Mouse (Mus musculus) heart, postnatal 14 days (tissue): Measurements from ENCODE around the gene Uba1y. TPM values are rescaled to one million over a fixed set of nuclear protein-coding genes. Genes with fewer than 3 reads are reported as not detected.
A peak's percentile ranks its signal among the peaks of the same experiment; 100 is the strongest.
"Not testable (repeated sequence)": the region's sequence is repeated elsewhere in the genome, so short reads cannot be mapped to it uniquely, and the experiment has no call there.

Source experiments
- DNase-seq, 2 experiments: peaks; one replicate each; pipeline ENCODE4 v3.0.0; 2021 to 2022
- intact Hi-C: fragments of 180-260 bp; cut with DNase I; formaldehyde crosslinking; loops from one replicate; pipeline ENCODE4 v1.15.1; 2025
- long read RNA-seq, 2 experiments: library from polyadenylated mRNA; stranded (forward); transcript quantifications; one replicate each; pipeline ENCODE4 v2.0.0; 2021
- total RNA-seq, 2 experiments: library from RNA; stranded (reverse); gene quantifications; 2 replicates each; pipeline ENCODE4 v1.2.3; 2021

The Uba1y gene
- total RNA-seq, result not detected
- long read RNA-seq, experiment 1, result 0 reads
- long read RNA-seq, experiment 2, result 0 reads

DNA sequence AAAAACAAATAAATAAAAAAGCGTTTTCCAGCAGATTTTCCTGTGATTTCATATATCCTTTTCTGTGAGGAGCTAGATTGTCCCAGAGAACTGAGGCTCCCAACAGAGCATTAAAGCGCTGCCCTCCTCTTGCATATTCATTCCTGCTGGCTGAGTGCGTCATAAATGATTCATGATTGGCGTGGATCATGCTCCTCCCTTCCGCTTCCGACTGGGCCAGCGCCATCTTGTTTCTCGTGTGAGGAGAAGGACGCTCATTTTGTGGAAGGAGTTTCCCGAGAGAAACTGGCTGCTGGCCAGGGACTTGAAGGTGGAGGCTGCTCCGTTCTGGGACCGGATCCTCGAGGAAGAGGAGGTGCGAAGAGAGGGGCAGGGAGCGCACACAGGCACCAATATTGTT is at the start of gene Uba1y:
TSS of gene Uba1y (plus strand) at position 254 of the 400 bp plus-strand sequence.
- intact Hi-C loops, result no loop called here
- DNase-seq, result no peak

DNA sequence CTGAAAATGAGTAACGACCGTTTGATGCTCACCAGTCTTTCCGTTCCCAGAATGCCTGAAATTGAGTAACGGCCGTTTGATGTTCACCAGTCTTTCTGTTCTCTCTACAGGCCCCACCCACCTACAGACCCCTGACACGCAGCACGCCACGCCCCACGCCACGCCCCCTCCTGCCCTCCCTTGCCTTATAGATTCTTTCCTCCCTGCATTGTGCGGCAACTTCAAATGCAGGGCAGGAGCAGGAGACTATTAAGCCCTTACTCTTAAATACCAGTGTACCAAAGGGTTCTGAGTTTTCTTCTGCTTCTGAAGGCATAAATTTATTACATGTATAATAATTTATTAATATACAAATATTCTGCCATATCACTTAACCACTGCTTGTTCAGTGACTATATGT is 21.1 kb upstream of the Uba1y start, which contains the start of gene Zfy1:
TSS of gene Zfy1 (minus strand) at position 101 of the 400 bp plus-strand sequence.
- DNase-seq, intact Hi-C loops: not testable (repeated sequence)

DNA sequence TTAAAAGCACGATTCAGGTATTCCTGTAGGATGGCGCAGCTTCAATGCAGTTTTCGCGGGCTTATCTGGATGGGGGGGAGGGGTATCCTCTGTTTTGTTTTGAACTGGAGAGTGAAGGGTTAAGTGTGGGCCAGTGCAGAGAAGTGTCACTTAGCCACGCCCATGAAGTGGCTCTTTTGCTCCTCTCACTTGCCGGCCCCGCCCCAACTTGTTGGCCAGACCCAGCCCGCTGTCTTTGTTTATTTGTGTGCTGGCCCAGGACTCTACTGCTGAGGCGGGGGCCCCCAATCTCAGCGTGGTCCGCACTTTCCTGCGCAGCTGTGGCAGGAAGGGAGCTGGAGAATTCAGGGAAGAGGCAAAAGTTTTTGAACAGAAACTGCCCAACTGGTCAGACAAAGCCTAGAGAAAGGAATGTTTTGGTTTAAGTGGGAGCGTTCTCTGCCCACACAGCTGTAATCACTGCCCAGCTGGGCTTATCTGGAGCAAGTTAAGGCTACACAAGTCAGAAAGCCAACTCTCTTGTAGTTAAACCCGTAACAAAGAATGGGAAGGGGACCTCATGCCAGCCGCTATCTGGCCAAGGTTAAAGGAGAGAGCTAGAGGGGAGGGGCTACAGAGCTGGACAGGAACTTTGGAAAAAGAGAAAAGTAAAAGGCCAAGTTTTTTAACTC is 9.3 kb upstream of the Uba1y start:
- peak in 1 of 2 experiments; percentile 6 for DNase-seq

DNA sequence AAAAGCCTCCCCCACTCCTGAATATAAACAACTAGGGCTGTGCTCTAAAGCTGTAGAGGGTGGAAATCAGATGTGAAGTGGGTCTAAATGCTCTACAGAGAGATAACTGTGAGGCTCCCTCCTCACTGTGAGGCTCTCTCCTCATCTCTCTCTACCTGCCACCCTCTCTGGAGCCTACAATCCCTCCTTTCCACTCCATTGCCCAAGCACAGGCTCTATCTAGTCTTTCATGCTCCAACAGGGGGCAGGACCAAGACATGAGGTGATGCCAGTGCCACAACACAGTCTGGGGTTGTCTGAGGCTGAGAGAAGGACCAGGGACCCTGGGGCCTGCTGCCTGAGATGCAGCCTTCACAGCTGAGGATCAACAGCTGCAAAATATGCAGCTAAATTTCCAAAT is 54.0 kb downstream of the Uba1y start:
- DNase-seq, result no peak
- intact Hi-C loops, result no loop called here

More for the DNA sequence above, 9.3 kb upstream of the Uba1y start:
- intact Hi-C loops, result no loop called here

DNA sequence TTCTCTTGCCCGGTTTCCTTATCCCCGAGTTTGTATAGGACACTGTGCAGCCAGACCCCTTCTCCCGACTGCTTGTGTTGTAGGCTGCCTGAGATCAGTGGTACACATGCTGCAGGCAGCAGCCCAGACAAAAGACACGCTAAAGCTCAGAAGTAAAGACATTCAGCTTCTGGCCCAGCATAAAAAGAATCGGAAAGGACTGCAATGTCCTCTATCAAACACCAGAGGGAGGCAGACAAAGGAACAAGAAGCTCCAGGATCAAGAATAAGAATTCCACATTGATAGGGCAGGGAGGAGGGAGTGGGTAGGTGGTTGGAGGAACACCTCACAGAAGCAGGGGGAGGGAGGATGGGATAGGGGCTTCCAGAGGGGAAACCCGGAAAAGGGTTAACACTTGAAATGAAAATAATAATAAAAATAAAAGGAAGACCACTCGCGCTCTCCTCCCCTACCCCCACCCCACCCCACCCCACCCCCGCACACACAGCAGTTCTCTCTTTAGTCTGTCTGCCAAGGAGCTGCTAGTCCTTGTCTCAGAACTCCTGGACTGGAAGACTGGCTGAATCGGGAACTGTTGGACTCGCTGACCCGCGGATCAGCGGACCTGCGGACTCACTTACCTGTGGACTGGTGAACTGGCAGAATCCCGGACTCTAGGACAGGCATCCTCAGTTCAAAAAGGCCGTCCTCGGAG is 54.6 kb downstream of the Uba1y start:
- DNase-seq, result no peak

More for the DNA sequence above, 54.6 kb downstream of the Uba1y start:
- intact Hi-C loops, result no loop called here

Other genes with a start within 250 kb of the Uba1y start
- gene Zfy1, start 21.2 kb upstream of the Uba1y start, total RNA-seq, result not detected
- gene Kdm5d, start 79.1 kb downstream of the Uba1y start, total RNA-seq, result 10 to 100 TPM in 1 of 2 experiments, not detected in 1; 13.0 TPM
- gene Eif2s3y, start 191.9 kb downstream of the Uba1y start, total RNA-seq, result 10 to 100 TPM in 1 of 2 experiments, not detected in 1; 73.1 TPM